Comparison of ENCODE assay signal across 23 mouse cellular contexts in the genomic region with DNA sequence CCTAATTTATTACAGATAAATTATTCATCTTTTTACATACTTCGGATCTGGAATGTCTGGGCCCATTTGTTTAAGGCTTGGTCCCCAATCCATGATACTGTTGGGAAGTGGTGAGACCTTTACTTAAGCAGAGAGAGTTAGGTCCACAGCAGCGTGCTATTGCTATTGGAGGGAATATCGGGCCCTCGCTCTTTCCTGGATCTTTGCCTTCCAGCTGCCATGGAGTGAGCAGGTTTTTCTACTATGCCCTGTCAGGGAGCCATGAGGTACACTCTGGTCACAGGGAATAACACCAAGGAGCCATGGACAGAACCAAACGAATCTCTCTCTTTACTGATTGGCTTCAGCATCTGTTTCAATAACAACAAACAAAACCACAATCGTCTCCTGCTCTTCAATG. TPM values are rescaled to one million over a fixed set of nuclear protein-coding genes. Genes with fewer than 3 reads are reported as not detected.
A peak's percentile ranks its signal among the peaks of the same experiment; 100 is the strongest.
DNase-seq lines count a peak whose midpoint lies in the region; ATAC-seq lines count a peak whose summit lies in the region.
"Had no signal": no experiment of that assay in that cellular context is flagged by ENCODE, and none has a peak within 500 bp of the region (broad histone marks: within the 10 kb centered on the region; RNA-seq: fewer than 3 reads in every experiment).

No protein-coding gene starts in this region.

- peaks cover 39% of the 10 kb centered on the region for H3K27me3 ChIP-seq in forebrain, embryonic 10.5 days (ENCODE audit: poor library complexity, severe bottlenecking)
- peaks cover 26% of the 10 kb centered on the region for H3K27me3 ChIP-seq in forebrain, embryonic 13.5 days
- H3K27me3 ChIP-seq in heart, embryonic 10.5 days (ENCODE audit: insufficient read depth, poor library complexity, severe bottlenecking): no peaks in the 10 kb centered on the region
- H3K27me3 ChIP-seq in heart, embryonic 11.5 days (ENCODE audit: control insufficient read depth, insufficient read depth, low read length): no peaks in the 10 kb centered on the region
- H3K27me3 ChIP-seq: CH12.LX; embryonic facial prominence, embryonic 12.5 days; Patski had no signal

- no peak overlapping the region for H3K4me3 ChIP-seq in forebrain, embryonic 10.5 days
- H3K4me3 ChIP-seq in forebrain, embryonic 13.5 days: no peak overlapping the region
- H3K4me3 ChIP-seq in heart, embryonic 10.5 days: no peak overlapping the region
- H3K4me3 ChIP-seq in heart, embryonic 11.5 days (ENCODE audit: low read depth, low read length): no peak overlapping the region
- H3K4me3 ChIP-seq: embryonic facial prominence, embryonic 10.5 days; embryonic facial prominence, embryonic 12.5 days; forebrain, embryonic 12.5 days; forebrain, embryonic 15.5 days had no signal

- no peaks in the 10 kb centered on the region; the same call in 1 of the 2 replicates for H3K36me3 ChIP-seq in forebrain, embryonic 10.5 days (replicated peaks)
- peaks cover 2% of the 10 kb centered on the region; the same call in 1 of the 2 replicates for H3K36me3 ChIP-seq in forebrain, embryonic 13.5 days (ENCODE audit: poor library complexity, severe bottlenecking)
- H3K36me3 ChIP-seq in heart, embryonic 10.5 days: no peaks in the 10 kb centered on the region
- H3K36me3 ChIP-seq in heart, embryonic 11.5 days (ENCODE audit: control insufficient read depth, insufficient read depth, low read length): no peaks in the 10 kb centered on the region
- H3K36me3 ChIP-seq: embryonic facial prominence, embryonic 10.5 days; embryonic facial prominence, embryonic 12.5 days; forebrain, embryonic 12.5 days; forebrain, embryonic 15.5 days had no signal

- no peak overlapping the region for H3K9ac ChIP-seq in forebrain, embryonic 13.5 days
- H3K9ac ChIP-seq in heart, embryonic 11.5 days (ENCODE audit: low read depth, low read length): no peak overlapping the region
- H3K9ac ChIP-seq: embryonic facial prominence, embryonic 12.5 days; forebrain, embryonic 12.5 days; forebrain, embryonic 15.5 days; forebrain, postnatal 0 days had no signal

- WGBS in forebrain, embryonic 10.5 days: 86% methylated on average over 6 of the region's 6 CpGs
- 87% methylated on average over 6 of the region's 6 CpGs for WGBS in forebrain, embryonic 13.5 days
- 79% methylated on average over 6 of the region's 6 CpGs for WGBS in heart, embryonic 10.5 days
- WGBS in heart, embryonic 11.5 days (ENCODE audit: insufficient replicate concordance): 85% methylated on average over 6 of the region's 6 CpGs

- H3K4me2 ChIP-seq in forebrain, embryonic 13.5 days: no peak overlapping the region
- H3K4me2 ChIP-seq in heart, embryonic 11.5 days: no peak overlapping the region
- H3K4me2 ChIP-seq: embryonic facial prominence, embryonic 12.5 days; forebrain, embryonic 12.5 days; forebrain, embryonic 15.5 days had no signal

- no peak for ATAC-seq in forebrain, embryonic 13.5 days
- ATAC-seq in heart, embryonic 11.5 days (replicated peaks; ENCODE audit: insufficient number of reproducible peaks, low FRiP score, low TSS enrichment): no peak
- ATAC-seq: activated CD4-positive, CD25-positive, alpha-beta regulatory T cell, adult 4 months; CD4-positive, CD25-positive, alpha-beta regulatory T cell, adult 4 months; forebrain, embryonic 15.5 days; forebrain, postnatal 0 days; Patski had no signal

- DNase-seq in cerebellum, adult 9-10 months: peak; percentile 27
- no peak for DNase-seq in cerebellum, adult 8-10 months
- peak; percentile 5 for DNase-seq in forebrain, embryonic 10.5 days (ENCODE audit: extremely low spot score, low spot score)
- peak; percentile 61 for DNase-seq in heart, embryonic 10.5 days (ENCODE audit: low spot score)
- DNase-seq: adrenal gland, adult 8-10 months; adrenal gland, postnatal 14 days; adrenal gland, postnatal 36 days; B cell, adult 2 months; cerebellum, adult 11-12 months; cerebellum, adult 2 months; cerebellum, postnatal 25 days; forebrain, postnatal 0 days had no signal

- peaks cover 49% of the 10 kb centered on the region for H3K4me1 ChIP-seq in forebrain, embryonic 10.5 days
- peaks cover 42% of the 10 kb centered on the region for H3K4me1 ChIP-seq in forebrain, embryonic 13.5 days
- peaks cover 16% of the 10 kb centered on the region for H3K4me1 ChIP-seq in heart, embryonic 10.5 days
- H3K4me1 ChIP-seq in heart, embryonic 11.5 days (ENCODE audit: control insufficient read depth, insufficient read depth, low read length): peaks cover 8% of the 10 kb centered on the region

- no peak overlapping the region for H3K27ac ChIP-seq in forebrain, embryonic 10.5 days
- H3K27ac ChIP-seq in forebrain, embryonic 13.5 days: no peak overlapping the region
- no peak overlapping the region for H3K27ac ChIP-seq in heart, embryonic 10.5 days
- no peak overlapping the region for H3K27ac ChIP-seq in heart, embryonic 11.5 days (ENCODE audit: low read depth, low read length)
- H3K27ac ChIP-seq: embryonic facial prominence, embryonic 10.5 days; embryonic facial prominence, embryonic 12.5 days; forebrain, embryonic 12.5 days; forebrain, embryonic 15.5 days had no signal

- no peaks in the 10 kb centered on the region for H3K9me3 ChIP-seq in forebrain, embryonic 10.5 days
- H3K9me3 ChIP-seq in forebrain, embryonic 13.5 days (replicated peaks): no peaks in the 10 kb centered on the region
- no peaks in the 10 kb centered on the region for H3K9me3 ChIP-seq in heart, embryonic 10.5 days
- no peaks in the 10 kb centered on the region for H3K9me3 ChIP-seq in heart, embryonic 11.5 days (replicated peaks; ENCODE audit: control insufficient read depth, low read length)
- H3K9me3 ChIP-seq: embryonic facial prominence, embryonic 10.5 days; embryonic facial prominence, embryonic 12.5 days; forebrain, embryonic 12.5 days; forebrain, embryonic 15.5 days; G1E had no signal

RNA-seq across cellular contexts. Expression of gene Ric8b, which starts 1.9 kb away (rescaled TPM):
- polyA plus RNA-seq in forebrain, embryonic 10.5 days (2016; fragmentation: Nextera tagmentation; extraction: Ambion mirVana): 25.3 and 27.8 TPM in 2 replicates
- 34.2 and 36.0 TPM in 2 replicates for polyA plus RNA-seq in forebrain, embryonic 13.5 days (2015; fragmentation: Nextera tagmentation; extraction: Ambion mirVana)
- polyA plus RNA-seq in heart, embryonic 10.5 days (2016; fragmentation: Nextera tagmentation; extraction: Ambion mirVana): 21.0 and 23.5 TPM in 2 replicates
- 17.1 and 18.9 TPM in 2 replicates for polyA plus RNA-seq in heart, embryonic 11.5 days (2014; fragmentation: Nextera tagmentation; extraction: Ambion mirVana)
